ENCODE assay signal across 20 mouse cellular contexts in the genomic region with DNA sequence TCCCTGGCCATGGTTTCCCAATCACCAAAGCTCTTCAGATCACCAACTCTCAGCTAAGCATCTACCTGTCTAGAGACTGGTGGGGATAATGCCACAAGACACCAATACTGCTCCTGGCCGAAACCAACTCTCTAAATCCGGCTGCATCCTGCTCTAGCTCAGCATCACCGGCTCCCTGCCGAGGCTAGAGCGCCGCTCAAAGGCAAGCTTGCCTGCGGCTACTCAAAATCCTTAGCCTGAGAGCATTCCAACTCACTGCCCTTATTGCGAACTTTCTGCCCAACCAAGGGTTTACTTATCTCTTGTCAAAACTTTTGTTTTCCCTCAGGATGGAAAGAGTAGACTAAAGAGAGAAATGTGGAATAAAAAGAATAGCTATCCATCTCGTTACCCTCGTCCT. TPM values are rescaled to one million over a fixed set of nuclear protein-coding genes. Genes with fewer than 3 reads are reported as not detected.
DNase-seq lines count a peak whose midpoint lies in the region; ATAC-seq and TF ChIP-seq lines count a peak whose summit lies in the region.
"Had no signal": no experiment of that assay in that cellular context is flagged by ENCODE, and none has a peak within 500 bp of the region (broad histone marks: within the 10 kb centered on the region; RNA-seq: fewer than 3 reads in every experiment).

No protein-coding gene starts in this region.

- H3K4me1 ChIP-seq in neural tube, embryonic 11.5 days (ENCODE audit: control insufficient read depth, insufficient read depth, low read length), result no peaks in the 10 kb centered on the region
- no peaks in the 10 kb centered on the region for H3K4me1 ChIP-seq in hindbrain, postnatal 0 days (ENCODE audit: insufficient read depth, low read length)
- H3K4me1 ChIP-seq: embryonic facial prominence, embryonic 15.5 days; intestine, embryonic 15.5 days; kidney, embryonic 15.5 days had no signal

- no peak overlapping the region for H3K27ac ChIP-seq in neural tube, embryonic 11.5 days (ENCODE audit: low read depth, low read length)
- H3K27ac ChIP-seq in hindbrain, postnatal 0 days, result no peak overlapping the region
- H3K27ac ChIP-seq: embryonic facial prominence, embryonic 15.5 days; forebrain, embryonic 15.5 days; intestine, embryonic 15.5 days; kidney, embryonic 15.5 days; layer of hippocampus, adult 2 months; macrophage had no signal

- peaks cover 25% of the 10 kb centered on the region for H3K27me3 ChIP-seq in neural tube, embryonic 11.5 days (ENCODE audit: control insufficient read depth, insufficient read depth, low read length)
- H3K27me3 ChIP-seq in hindbrain, postnatal 0 days (ENCODE audit: insufficient read depth, low read length), result no peaks in the 10 kb centered on the region

- no peak for ATAC-seq in neural tube, embryonic 11.5 days (ENCODE audit: insufficient read depth, low FRiP score, low TSS enrichment)
- no peak for ATAC-seq in hindbrain, postnatal 0 days
- ATAC-seq: forebrain, embryonic 15.5 days; intestine, embryonic 15.5 days had no signal

- no peak overlapping the region for H3K9ac ChIP-seq in neural tube, embryonic 11.5 days (ENCODE audit: low read length)
- no peak overlapping the region for H3K9ac ChIP-seq in hindbrain, postnatal 0 days (replicated peaks; ENCODE audit: low read length)
- H3K9ac ChIP-seq: embryonic facial prominence, embryonic 15.5 days; forebrain, embryonic 15.5 days; intestine, embryonic 15.5 days; kidney, embryonic 15.5 days had no signal

- H3K4me3 ChIP-seq in neural tube, embryonic 11.5 days (ENCODE audit: low read depth, low read length), result no peak overlapping the region
- peak overlapping the region; percentile 16 for H3K4me3 ChIP-seq in hindbrain, postnatal 0 days (ENCODE audit: low read length)
- H3K4me3 ChIP-seq: embryonic facial prominence, embryonic 15.5 days; forebrain, embryonic 15.5 days; intestine, embryonic 15.5 days; kidney, embryonic 15.5 days; layer of hippocampus, adult 2 months had no signal

- no peak overlapping the region for H3K4me2 ChIP-seq in neural tube, embryonic 11.5 days (ENCODE audit: low read depth)
- peak overlapping the region; percentile 41 for H3K4me2 ChIP-seq in hindbrain, postnatal 0 days (ENCODE audit: low read depth, low read length)
- H3K4me2 ChIP-seq: embryonic facial prominence, embryonic 15.5 days; forebrain, embryonic 15.5 days; intestine, embryonic 15.5 days; kidney, embryonic 15.5 days had no signal

- H3K9me3 ChIP-seq in neural tube, embryonic 11.5 days (ENCODE audit: control insufficient read depth, low read length), result no peaks in the 10 kb centered on the region
- H3K9me3 ChIP-seq in hindbrain, postnatal 0 days (ENCODE audit: low read length), result no peaks in the 10 kb centered on the region
- H3K9me3 ChIP-seq: embryonic facial prominence, embryonic 15.5 days; forebrain, embryonic 15.5 days; intestine, embryonic 15.5 days; kidney, embryonic 15.5 days had no signal

- H3K36me3 ChIP-seq in neural tube, embryonic 11.5 days (ENCODE audit: control insufficient read depth, insufficient read depth, low read length), result no peaks in the 10 kb centered on the region
- no peaks in the 10 kb centered on the region for H3K36me3 ChIP-seq in hindbrain, postnatal 0 days (ENCODE audit: insufficient read depth, low read length)
- H3K36me3 ChIP-seq: embryonic facial prominence, embryonic 15.5 days; forebrain, embryonic 15.5 days; intestine, embryonic 15.5 days; kidney, embryonic 15.5 days had no signal

- 0 out of 2 replicates have a peak, but pooled peaks have one; percentile 8 for TF ChIP-seq CTCF in hindbrain, postnatal 0 days (IDR thresholded peaks at IDR 0.05; ENCODE audit: low read depth)

- peak; percentile 16 to 48 for DNase-seq in cerebellum, postnatal 25 days
- no peak for DNase-seq in cerebellum, adult 11-12 months
- DNase-seq in neural tube, embryonic 11.5 days (ENCODE audit: low spot score), result peak; percentile 13
- DNase-seq in neural tube, embryonic 10.5 days (ENCODE audit: extremely low spot score, low spot score), result no peak
- DNase-seq in hindbrain, postnatal 0 days (ENCODE audit: low spot score), result peak; percentile 43
- DNase-seq in retina, postnatal 1 day, result peak; percentile 14
- DNase-seq in natural killer cell, adult 2 months (ENCODE audit: low spot score in 2 of 2), result no peak
- no peak for DNase-seq in urinary bladder, postnatal 36 days (ENCODE audit: low spot score in 2 of 2)
- DNase-seq: cerebellum, adult 9-11 months; gastrocnemius, postnatal 10 days; heart, postnatal 10 days; lung, adult 18-20 months; right cerebral cortex, postnatal 14 days; thymus, postnatal 4 days had no signal

- WGBS in neural tube, embryonic 11.5 days, result 27% methylated on average over 10 of the region's 10 CpGs
- WGBS in hindbrain, postnatal 0 days, result 32% methylated on average over 10 of the region's 10 CpGs

RNA-seq across cellular contexts. Expression of a gene that starts 2.4 kb away (rescaled TPM):
- polyA plus RNA-seq in neural tube, embryonic 11.5 days (2014; fragmentation: Nextera tagmentation; extraction: Ambion mirVana), result 0.21 and 0.27 TPM in 2 replicates
- total RNA-seq in hindbrain, postnatal 0 days (2014; rRNA removed), result 31.3 and 41.0 TPM in 2 replicates
- polyA plus RNA-seq in hindbrain, postnatal 0 days (2015; fragmentation: Nextera tagmentation; extraction: Ambion mirVana), result 19.8 and 22.5 TPM in 2 replicates
- total RNA-seq: gastrocnemius, postnatal 10 days; heart, postnatal 10 days had no signal
- polyA plus RNA-seq: intestine, embryonic 15.5 days; macrophage had no signal

Comparison
In these comparisons a context has a peak if more than half of its experiments do, and no peak if none do; other contexts are left out.
1. DNase-seq: peak in cerebellum, postnatal 25 days (2 of 2), neural tube, embryonic 11.5 days (single experiment), hindbrain, postnatal 0 days (single experiment) and retina, postnatal 1 day (single experiment); none in cerebellum, adult 11-12 months (single experiment), neural tube, embryonic 10.5 days (single experiment), natural killer cell, adult 2 months (0 of 2) and urinary bladder, postnatal 36 days (0 of 2).
2. RNA of a gene that starts 2.4 kb away (polyA plus RNA-seq): 19.8 to 22.5 TPM in hindbrain, postnatal 0 days; 0.21 to 0.27 TPM in neural tube, embryonic 11.5 days; every median in the first group is over 10 times any median in the second.